Mouse (Mus musculus): Measurements from ENCODE around the gene Fasn. TPM values are rescaled to one million over a fixed set of nuclear protein-coding genes. Genes with fewer than 3 reads are reported as not detected.
A peak's percentile ranks its signal among the peaks of the same experiment; 100 is the strongest.
"Not testable (repeated sequence)": the region's sequence is repeated elsewhere in the genome, so short reads cannot be mapped to it uniquely, and the experiment has no call there.

The Fasn gene
- polyA plus RNA-seq, 1 experiment from 2014 or later, result 71.0 TPM

DNA sequence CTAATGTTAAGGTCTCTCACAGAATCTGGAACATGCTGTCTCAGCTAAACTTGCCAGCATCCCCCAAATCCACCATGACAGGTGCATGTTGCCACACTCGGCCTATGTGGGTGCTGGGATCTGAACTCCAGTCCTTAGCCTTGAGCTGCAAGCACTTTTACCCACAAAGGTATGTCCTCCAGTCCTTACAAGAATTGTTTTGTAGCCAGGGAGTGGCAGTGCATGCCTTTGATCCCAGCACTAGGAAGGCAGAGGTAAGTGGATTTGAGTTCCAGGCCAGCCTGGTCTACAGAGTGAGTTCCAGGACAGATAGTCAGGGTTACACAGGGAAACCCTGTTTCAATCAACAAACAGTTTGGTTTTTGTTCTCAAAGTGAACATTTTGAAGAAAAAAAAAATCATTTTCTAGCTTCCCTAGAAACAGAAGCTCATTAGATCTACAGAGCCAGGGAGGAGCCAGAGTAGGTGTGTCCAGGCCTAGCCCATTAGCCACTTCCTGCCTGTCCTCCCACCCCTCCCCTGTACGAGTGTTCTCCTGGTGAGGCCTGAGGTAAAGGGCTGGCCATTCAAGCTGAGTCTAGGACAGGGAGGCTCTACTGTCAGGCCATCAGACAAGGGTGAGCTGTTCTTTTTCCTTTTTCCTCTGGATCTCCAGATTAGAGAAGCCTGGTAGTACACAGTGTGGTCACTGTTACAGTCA is 26.1 kb upstream of the Fasn start:
- ATAC-seq (ENCODE audit: low FRiP score), result no peak
- H3K4me1 ChIP-seq, result no peaks in the 10 kb centered on the region
- 67% methylated on average over 2 of the region's 2 CpGs for WGBS

DNA sequence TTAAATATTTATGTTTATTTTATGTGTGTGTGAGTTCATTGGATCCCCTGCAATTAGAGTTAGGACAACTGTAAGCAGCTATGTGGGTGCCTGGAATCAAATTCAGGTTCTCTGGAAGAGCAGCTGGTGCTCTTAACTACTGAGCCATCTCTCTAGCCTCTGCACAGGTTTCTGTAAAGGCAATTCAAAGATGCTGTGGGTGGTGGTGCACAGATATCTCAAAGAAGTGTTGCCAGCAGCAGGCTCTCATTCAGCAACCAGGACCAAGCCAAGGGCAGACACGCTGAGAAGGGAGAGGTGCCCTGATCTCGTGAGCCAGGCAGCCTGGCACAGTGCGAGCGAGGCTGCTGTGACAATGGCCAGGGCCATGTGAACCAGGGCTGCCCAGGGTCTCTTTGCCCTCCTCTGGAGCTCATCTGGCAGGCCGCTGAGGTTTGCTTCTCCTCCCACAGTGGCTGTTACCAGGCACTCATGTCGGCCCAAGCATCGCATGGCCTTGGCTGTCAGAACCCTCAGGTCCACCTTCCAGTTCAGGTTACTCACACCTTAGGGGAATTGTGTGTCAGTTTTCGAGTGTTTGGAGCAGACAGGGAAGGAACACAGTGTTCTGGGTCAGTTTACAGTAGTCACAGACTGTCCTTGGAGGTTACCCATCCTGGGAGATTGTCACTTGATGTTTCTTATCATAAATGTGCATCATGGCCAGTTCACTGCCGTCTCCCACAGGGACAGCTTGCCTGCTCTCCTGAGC is 22.6 kb upstream of the Fasn start:
- WGBS, result 92% methylated on average over 9 of the region's 9 CpGs
- no peaks in the 10 kb centered on the region for H3K9me3 ChIP-seq (replicated peaks)
- no peak overlapping the region for H3K9ac ChIP-seq (replicated peaks)
- H3K27me3 ChIP-seq (replicated peaks), result no peaks in the 10 kb centered on the region
- no peak overlapping the region for H3K27ac ChIP-seq (replicated peaks)
- peaks cover 3% of the 10 kb centered on the region; the same call in 1 of the 2 replicates for H3K36me3 ChIP-seq
- H3K4me2 ChIP-seq, result no peak overlapping the region
- no peaks in the 10 kb centered on the region for H3K4me1 ChIP-seq
- H3K4me3 ChIP-seq (replicated peaks), result no peak overlapping the region
- no peak for ATAC-seq (ENCODE audit: low FRiP score)

More for the DNA sequence above, 26.1 kb upstream of the Fasn start:
- H3K36me3 ChIP-seq, result peaks cover 5% of the 10 kb centered on the region; the same call in 1 of the 2 replicates
- H3K27me3 ChIP-seq (replicated peaks), result no peaks in the 10 kb centered on the region
- no peak overlapping the region for H3K9ac ChIP-seq (replicated peaks)
- H3K9me3 ChIP-seq (replicated peaks), result no peaks in the 10 kb centered on the region
- no peak overlapping the region for H3K27ac ChIP-seq (replicated peaks)
- no peak overlapping the region for H3K4me2 ChIP-seq
- no peak overlapping the region for H3K4me3 ChIP-seq (replicated peaks)

DNA sequence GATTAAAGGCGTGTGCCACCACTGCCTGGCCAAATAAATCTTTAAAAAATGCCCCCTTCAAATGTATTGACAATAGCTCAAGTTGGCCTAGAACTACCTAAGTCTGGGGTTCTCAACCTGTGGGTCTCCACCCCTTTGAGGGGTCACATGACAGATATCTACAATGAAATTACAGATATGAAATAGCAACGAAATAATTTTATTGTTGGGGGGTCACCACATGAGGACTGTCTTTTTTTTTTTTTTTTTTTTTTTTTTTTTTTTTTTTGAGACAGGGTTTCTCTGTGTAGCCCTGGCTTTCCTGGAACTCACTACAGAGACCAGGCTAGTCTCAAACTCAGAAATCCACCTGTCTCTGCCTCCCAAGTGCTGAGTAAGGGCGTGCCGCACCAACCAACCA is 20.0 kb upstream of the Fasn start:
- no peak overlapping the region for H3K4me2 ChIP-seq
- no peaks in the 10 kb centered on the region for H3K27me3 ChIP-seq (replicated peaks)
- no peaks in the 10 kb centered on the region for H3K36me3 ChIP-seq
- H3K4me3 ChIP-seq (replicated peaks), result no peak overlapping the region
- no peak overlapping the region for H3K9ac ChIP-seq (replicated peaks)
- no peak for ATAC-seq (ENCODE audit: low FRiP score)
- H3K9me3 ChIP-seq (replicated peaks), result no peaks in the 10 kb centered on the region
- 87% methylated on average over 4 of the region's 4 CpGs for WGBS
- no peaks in the 10 kb centered on the region for H3K4me1 ChIP-seq
- H3K27ac ChIP-seq (replicated peaks), result no peak overlapping the region

DNA sequence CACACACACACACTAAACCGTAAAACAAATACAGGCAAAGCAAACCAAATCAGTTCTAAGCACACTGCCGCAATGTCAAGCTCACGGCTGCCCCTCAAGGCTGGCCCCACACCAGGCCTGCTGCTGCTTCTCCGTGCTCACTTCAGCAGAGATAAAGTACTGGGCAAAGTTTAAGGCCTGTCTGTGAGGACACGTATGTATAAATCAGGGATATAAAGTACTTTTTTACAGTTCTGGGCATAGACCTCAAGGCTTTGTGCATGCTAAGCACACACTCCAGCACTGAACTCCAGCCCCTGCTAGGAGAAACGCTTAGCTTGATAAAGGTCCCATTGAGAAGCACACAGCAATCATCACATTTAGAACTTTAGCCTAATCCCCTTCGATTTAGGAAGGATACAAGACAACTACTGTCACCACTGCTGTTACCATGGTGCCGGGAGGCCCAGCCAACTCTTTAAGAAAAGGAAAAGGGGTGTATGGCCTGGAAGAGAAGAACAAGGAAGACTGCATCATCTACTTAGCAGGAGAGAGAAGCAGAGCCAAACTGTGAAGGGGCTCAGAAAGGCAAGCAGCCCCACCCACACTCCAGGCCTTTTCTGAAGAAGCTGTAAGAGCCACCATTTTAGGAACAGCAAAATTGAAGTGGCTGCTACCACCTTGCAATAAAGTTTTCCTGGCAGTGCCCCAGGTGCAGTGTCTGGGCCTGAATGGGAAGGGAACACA is 9.4 kb upstream of the Fasn start:
- Histone ChIP-seq H3K9me3 (replicated peaks) (no peaks in the 10 kb centered on the region), H3K36me3 (no peaks in the 10 kb centered on the region), H3K9ac (replicated peaks) (no peak overlapping the region), H3K4me1 (peaks cover 11% of the 10 kb centered on the region), H3K27ac (replicated peaks) (peak overlapping the region; percentile 69), H3K4me3 (replicated peaks) (no peak overlapping the region), H3K27me3 (replicated peaks) (no peaks in the 10 kb centered on the region), H3K4me2 (no peak overlapping the region; the same call in 1 of the 2 replicates)
- WGBS, result 38% methylated on average over 8 of the region's 8 CpGs
- peak; percentile 82 for ATAC-seq (ENCODE audit: low FRiP score)

DNA sequence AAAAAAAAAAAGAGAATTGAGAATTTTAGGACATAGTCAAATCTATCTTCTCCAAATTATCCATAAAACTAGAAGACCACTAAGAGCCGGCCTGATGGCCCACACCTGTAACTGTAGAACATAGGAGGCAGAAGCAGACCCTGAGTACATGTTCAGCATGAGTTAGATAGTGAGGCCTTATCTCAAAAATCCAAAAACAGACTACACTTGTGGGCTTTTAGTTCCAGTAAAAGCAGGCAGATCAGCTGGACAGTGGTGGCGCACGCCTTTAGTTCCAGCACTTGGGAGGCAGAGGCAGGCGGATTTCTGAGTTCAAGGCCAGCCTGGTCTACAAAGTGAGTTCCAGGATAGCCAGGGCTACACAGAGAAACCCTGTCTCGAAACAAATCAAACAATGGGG is 8.6 kb upstream of the Fasn start:
- H3K9me3 ChIP-seq (replicated peaks); H3K9ac ChIP-seq (replicated peaks); ATAC-seq (ENCODE audit: low FRiP score); H3K4me2 ChIP-seq; H3K27me3 ChIP-seq (replicated peaks); H3K4me3 ChIP-seq (replicated peaks); H3K36me3 ChIP-seq: not testable (repeated sequence)
- Histone ChIP-seq H3K4me1 (peaks cover 11% of the 10 kb centered on the region), H3K27ac (replicated peaks) (peak overlapping the region; percentile 69; the same call in 1 of the 2 replicates)
- WGBS, result 88% methylated on average over 5 of the region's 5 CpGs

DNA sequence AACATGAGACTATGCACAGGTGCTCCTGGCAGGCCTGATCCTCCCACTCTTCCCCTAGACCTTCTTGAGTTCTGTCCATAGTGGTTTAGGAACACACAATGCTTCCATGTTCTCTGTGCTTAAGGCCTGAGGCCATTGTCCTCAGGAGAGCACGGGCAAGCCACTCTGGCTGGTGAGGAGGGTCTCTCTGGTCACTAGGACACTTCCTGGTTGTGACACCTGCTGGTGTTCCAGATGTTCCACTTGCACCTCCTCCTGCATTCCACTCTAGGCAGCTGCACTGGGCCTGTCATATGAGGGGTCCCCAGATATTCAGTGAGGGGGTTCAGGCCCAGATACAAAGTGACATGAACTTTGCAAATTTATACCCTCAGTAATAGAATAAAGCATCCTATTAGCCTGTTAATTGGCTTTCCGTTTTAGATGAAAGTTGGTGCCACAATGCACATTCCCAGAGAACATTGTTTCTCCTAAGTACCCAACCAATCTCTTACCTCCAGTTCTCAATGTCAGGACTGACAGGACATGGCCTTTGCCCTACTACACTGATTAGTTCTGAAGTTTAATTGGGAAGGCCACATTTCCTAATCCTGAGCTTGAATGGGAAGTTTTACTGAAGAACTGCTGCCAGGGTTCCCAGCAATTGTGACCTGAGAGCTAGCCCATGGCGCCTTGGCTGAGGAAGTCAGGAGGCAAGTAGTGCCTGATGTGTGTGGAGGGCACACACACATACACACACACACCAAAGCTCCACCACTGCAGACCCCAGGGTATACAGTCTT is 7.5 kb upstream of the Fasn start:
- WGBS, result 94% methylated on average over 3 of the region's 3 CpGs
- Histone ChIP-seq H3K4me2 (no peak overlapping the region), H3K4me3 (replicated peaks) (no peak overlapping the region), H3K27me3 (replicated peaks) (no peaks in the 10 kb centered on the region), H3K27ac (replicated peaks) (no peak overlapping the region), H3K9ac (replicated peaks) (no peak overlapping the region), H3K36me3 (no peaks in the 10 kb centered on the region), H3K4me1 (peaks cover 11% of the 10 kb centered on the region), H3K9me3 (replicated peaks) (no peaks in the 10 kb centered on the region)
- ATAC-seq (ENCODE audit: low FRiP score), result no peak

DNA sequence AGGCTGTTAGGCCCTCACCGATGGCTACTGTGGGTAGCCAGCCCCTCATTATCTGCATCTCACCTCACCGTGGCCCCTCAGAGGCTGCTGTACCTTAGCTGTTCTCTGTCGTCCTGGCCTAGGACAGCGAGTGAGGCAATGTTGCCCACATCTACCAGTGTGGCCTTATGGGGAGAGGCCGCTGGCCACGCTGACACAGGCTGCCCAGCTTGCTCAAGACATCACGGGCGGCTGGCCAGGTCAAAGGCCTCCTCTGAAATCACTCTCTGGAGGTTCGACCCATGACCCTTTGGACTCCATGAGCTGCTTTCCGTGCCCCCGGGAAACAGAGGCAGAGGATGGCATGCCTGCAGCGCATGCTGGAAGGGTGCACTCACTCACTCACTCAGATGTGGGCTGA is 6.3 kb upstream of the Fasn start:
- Histone ChIP-seq H3K27me3 (replicated peaks) (no peaks in the 10 kb centered on the region), H3K4me3 (replicated peaks) (no peak overlapping the region), H3K36me3 (no peaks in the 10 kb centered on the region; the same call in 1 of the 2 replicates), H3K9me3 (replicated peaks) (no peaks in the 10 kb centered on the region), H3K27ac (replicated peaks) (no peak overlapping the region), H3K4me1 (peaks cover 18% of the 10 kb centered on the region), H3K9ac (replicated peaks) (no peak overlapping the region), H3K4me2 (no peak overlapping the region)
- WGBS, result 87% methylated on average over 12 of the region's 12 CpGs
- no peak for ATAC-seq (ENCODE audit: low FRiP score)

DNA sequence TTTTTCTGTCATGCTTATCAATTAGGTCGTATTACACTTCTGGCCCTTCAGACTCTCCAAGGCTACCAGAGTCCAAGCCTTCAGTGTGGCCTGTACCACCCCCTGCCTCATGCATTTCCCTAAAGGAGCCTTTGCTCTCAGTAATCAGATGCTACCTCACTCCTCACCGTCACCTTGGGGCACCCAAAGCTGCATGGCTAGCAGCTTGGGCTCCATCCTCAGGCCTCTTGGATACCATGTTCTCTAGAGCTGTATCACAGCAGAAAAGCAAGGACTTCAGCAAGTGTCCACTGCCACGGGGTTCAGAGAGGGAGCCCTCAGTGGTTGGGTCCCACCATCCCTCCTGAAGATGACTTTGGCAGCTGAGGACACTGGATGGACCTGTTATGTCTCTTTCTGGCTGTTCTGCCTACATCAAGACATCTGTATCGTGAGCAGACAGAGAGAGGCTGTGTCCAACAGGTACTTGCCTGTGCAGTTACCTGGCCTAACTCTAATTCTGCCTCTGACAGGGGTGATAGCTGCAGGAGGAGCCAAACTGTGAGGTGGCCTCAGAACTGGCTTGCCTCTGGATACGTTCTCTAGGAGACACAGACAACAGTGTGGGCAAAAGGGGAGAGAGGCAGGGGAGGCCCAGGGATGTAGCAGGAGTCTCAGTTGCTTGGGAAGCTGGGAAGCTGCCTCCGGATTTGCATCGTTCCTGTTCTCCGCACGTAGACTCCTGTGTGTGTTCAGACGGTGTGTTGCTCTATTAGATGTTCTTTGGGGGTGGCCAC is 5.6 kb upstream of the Fasn start:
- no peak overlapping the region for H3K27ac ChIP-seq (replicated peaks)
- H3K4me3 ChIP-seq (replicated peaks), result no peak overlapping the region
- H3K36me3 ChIP-seq, result no peaks in the 10 kb centered on the region; the same call in 1 of the 2 replicates
- no peak for ATAC-seq (ENCODE audit: low FRiP score)
- H3K9ac ChIP-seq (replicated peaks), result no peak overlapping the region
- H3K4me2 ChIP-seq, result no peak overlapping the region
- WGBS, result 89% methylated on average over 10 of the region's 10 CpGs
- H3K4me1 ChIP-seq, result peaks cover 25% of the 10 kb centered on the region
- H3K9me3 ChIP-seq (replicated peaks), result no peaks in the 10 kb centered on the region
- no peaks in the 10 kb centered on the region for H3K27me3 ChIP-seq (replicated peaks)

DNA sequence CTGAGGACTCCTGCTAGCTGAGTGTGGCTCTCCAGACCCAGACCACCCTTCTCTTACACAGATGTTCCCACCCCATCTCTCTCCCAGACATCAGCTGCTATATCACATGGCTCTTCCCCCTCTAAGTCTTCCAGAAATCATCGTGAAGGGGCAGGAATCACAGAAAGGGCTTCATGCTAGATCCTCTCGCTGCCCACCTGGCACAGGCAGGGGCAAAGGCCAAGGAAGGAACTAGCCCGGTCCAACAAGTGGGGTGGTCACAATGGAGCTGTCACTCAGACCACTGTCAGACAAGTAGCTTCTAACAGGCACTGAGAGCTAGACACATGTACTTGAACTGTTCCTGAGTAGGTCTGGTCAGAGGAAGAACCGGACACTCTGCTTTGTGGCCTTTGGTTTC is 4.1 kb upstream of the Fasn start:
- Histone ChIP-seq H3K36me3 (no peaks in the 10 kb centered on the region; the same call in 1 of the 2 replicates), H3K27ac (replicated peaks) (no peak overlapping the region), H3K4me3 (replicated peaks) (no peak overlapping the region), H3K4me1 (peaks cover 15% of the 10 kb centered on the region), H3K27me3 (replicated peaks) (no peaks in the 10 kb centered on the region), H3K4me2 (no peak overlapping the region), H3K9ac (replicated peaks) (no peak overlapping the region), H3K9me3 (replicated peaks) (no peaks in the 10 kb centered on the region)
- 82% methylated on average over 4 of the region's 4 CpGs for WGBS
- ATAC-seq (ENCODE audit: low FRiP score), result no peak

DNA sequence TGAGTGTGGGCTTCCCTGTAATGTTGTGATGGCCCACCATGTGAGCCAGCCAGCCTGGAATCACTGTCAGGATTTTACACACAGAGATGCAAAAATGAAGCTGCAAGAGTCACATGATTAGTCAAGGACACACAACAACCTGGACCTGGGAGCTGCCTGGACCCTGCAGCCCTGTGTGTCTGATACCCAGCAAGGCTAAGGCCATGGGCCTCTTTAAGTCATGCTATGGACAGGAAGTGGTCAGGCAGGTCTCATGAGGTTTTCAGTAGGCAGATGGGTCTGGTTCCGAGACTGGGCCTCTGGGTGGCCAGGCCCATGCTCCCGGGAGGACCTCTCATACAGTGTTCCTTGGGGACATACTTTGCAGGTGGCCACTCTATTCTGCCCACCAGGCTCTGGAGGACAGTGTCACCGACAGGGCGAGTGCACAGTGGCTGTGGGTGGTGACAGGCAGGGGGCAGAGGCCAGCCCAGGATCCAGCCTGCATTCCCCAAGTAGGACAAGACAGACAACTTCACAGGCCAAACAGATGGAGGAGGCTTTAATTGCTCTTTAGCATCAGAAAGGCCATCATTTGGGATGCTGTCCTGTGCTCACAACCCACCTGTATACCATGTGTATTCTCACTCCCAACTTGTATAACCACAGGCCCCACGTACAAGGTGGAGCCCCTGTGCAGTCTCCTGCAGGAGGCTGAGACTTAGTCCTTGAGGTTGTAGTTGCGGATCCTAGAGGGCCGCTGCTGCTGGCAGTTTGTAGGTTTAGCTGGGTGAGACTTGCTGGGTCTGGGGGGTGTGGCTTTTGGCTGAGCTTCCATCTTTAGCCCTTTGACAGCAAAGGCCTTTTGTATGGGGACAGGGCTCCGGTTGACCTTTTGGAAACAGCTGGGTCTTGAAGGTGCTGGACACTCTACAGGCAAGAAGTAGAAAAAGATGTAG is 1.9 kb upstream of the Fasn start:
- Histone ChIP-seq H3K27me3 (replicated peaks) (no peaks in the 10 kb centered on the region), H3K27ac (replicated peaks) (peak overlapping the region; percentile 100), H3K9ac (replicated peaks) (peak overlapping the region; percentile 24; the same call in 1 of the 2 replicates), H3K4me1 (peaks cover 33% of the 10 kb centered on the region), H3K9me3 (replicated peaks) (no peaks in the 10 kb centered on the region), H3K36me3 (peaks cover 1% of the 10 kb centered on the region), H3K4me3 (replicated peaks) (no peak overlapping the region), H3K4me2 (no peak overlapping the region)
- WGBS, result 83% methylated on average over 8 of the region's 8 CpGs
- ATAC-seq (ENCODE audit: low FRiP score), result no peak
